Mouse (Mus musculus): ENCODE results near the gene Cxcl1. TPM values are rescaled to one million over a fixed set of nuclear protein-coding genes. Genes with fewer than 3 reads are reported as not detected.
A peak's percentile ranks its signal among the peaks of the same experiment; 100 is the strongest.

Gene Cxcl1
- polyA plus RNA-seq, 2 experiments = 1.8 to 2.3 TPM

DNA sequence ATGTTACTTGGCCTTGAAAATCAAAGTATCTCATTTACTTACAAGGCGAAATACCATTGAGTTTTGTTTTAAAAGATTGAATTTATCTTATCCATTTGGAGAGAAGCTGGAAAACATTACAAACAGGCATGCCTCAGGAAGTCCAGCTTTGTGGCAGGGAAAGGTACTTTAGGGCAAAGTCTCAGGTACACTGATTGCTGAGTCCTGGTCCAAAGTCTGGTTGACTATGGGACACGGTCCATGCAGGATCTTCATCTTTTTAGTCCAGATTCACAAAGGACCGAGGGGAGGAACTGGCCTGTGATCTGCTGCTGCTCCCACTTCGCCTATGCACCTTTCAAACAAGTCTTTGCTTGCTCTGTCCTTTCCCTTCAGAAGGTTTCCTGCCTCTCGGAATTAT is 8.3 kb downstream of the Cxcl1 start:
- 73% methylated on average over 5 of the region's 5 CpGs for WGBS
- Histone ChIP-seq H3K4me2 (replicated peaks; ENCODE audit: low read depth, low read length, severe bottlenecking) (no peak overlapping the region), H3K9me3 (ENCODE audit: control insufficient read depth, low read length) (no peaks in the 10 kb centered on the region), H3K4me3 (replicated peaks; ENCODE audit: low read length) (no peak overlapping the region), H3K4me1 (ENCODE audit: control insufficient read depth, insufficient read depth, low read length) (peaks cover 18% of the 10 kb centered on the region), H3K36me3 (ENCODE audit: control insufficient read depth, insufficient read depth, low read length) (no peaks in the 10 kb centered on the region), H3K27me3 (ENCODE audit: control insufficient read depth, insufficient read depth, low read length) (peaks cover 12% of the 10 kb centered on the region; the same call in 1 of the 2 replicates), H3K9ac (ENCODE audit: low read depth, low read length, severe bottlenecking) (no peak overlapping the region), H3K27ac (replicated peaks; ENCODE audit: low read depth, low read length) (no peak overlapping the region)
- DNase-seq (ENCODE audit: low spot score) (no peak), ATAC-seq (ENCODE audit: low FRiP score, low read depth) (no peak)
- no peak for TF ChIP-seq POLR2A (IDR thresholded peaks at IDR 0.05; ENCODE audit: borderline replicate concordance, extremely low read depth, insufficient read depth, insufficient read length)

DNA sequence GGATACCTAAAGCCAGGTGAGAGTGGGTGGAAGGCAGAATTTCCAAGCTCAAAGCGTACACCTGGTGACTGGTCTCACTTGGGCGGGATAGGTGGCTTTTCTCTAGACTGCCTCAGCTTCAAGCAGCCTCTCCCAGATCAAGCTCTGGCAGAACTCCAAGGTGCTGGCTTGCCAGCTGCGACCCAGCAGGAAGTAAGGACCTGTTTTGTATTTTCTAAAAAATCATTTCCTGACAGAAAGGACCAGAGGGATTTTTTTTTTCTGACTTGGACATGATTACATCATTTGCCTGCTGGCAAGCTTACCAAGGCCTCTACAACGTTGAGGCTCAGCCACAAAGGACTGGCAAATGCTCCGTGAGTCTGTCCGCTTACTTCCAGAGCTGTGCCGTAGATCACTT is 9.1 kb downstream of the Cxcl1 start:
- no peaks in the 10 kb centered on the region for H3K9me3 ChIP-seq (ENCODE audit: control insufficient read depth, low read length)
- whole genome bisulfite sequencing = 21% methylated on average over 7 of the region's 7 CpGs
- no peak overlapping the region for H3K4me3 ChIP-seq (replicated peaks; ENCODE audit: low read length)
- ATAC-seq (ENCODE audit: low FRiP score, low read depth) = no peak
- no peaks in the 10 kb centered on the region for H3K36me3 ChIP-seq (ENCODE audit: control insufficient read depth, insufficient read depth, low read length)
- DNase-seq (ENCODE audit: low spot score) = peak; percentile 80
- H3K4me1 ChIP-seq (ENCODE audit: control insufficient read depth, insufficient read depth, low read length) = peaks cover 18% of the 10 kb centered on the region
- peaks cover 20% of the 10 kb centered on the region; the same call in 1 of the 2 replicates for H3K27me3 ChIP-seq (ENCODE audit: control insufficient read depth, insufficient read depth, low read length)
- H3K27ac ChIP-seq (replicated peaks; ENCODE audit: low read depth, low read length) = no peak overlapping the region
- no peak for TF ChIP-seq POLR2A (IDR thresholded peaks at IDR 0.05; ENCODE audit: borderline replicate concordance, extremely low read depth, insufficient read depth, insufficient read length)
- 0 out of 2 replicates have a peak overlapping the region, but pooled peaks have one; percentile 10 for H3K4me2 ChIP-seq (replicated peaks; ENCODE audit: low read depth, low read length, severe bottlenecking)
- H3K9ac ChIP-seq (ENCODE audit: low read depth, low read length, severe bottlenecking) = no peak overlapping the region

DNA sequence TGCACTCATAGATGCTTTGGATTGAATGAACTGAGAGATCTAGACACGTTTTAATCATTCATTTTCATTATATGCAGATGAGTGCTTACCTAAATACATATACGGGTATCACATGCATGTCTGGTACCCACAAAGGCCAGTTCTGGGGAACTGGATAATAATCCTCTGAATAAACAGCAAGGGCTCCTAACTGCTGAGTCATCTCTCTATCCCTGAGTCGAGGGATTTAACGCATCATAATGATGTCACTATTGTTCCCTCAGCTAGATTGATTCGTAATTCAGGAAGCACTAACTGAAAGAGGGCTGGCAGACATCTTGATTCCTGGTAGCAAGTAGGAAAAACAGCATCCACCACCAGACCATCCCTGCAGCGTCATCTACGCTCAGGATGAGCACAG is 9.6 kb downstream of the Cxcl1 start:
- Histone ChIP-seq H3K27ac (replicated peaks; ENCODE audit: low read depth, low read length) (no peak overlapping the region), H3K4me2 (replicated peaks; ENCODE audit: low read depth, low read length, severe bottlenecking) (no peak overlapping the region), H3K27me3 (ENCODE audit: control insufficient read depth, insufficient read depth, low read length) (peaks cover 20% of the 10 kb centered on the region; the same call in 1 of the 2 replicates), H3K4me3 (replicated peaks; ENCODE audit: low read length) (no peak overlapping the region), H3K4me1 (ENCODE audit: control insufficient read depth, insufficient read depth, low read length) (peaks cover 18% of the 10 kb centered on the region), H3K36me3 (ENCODE audit: control insufficient read depth, insufficient read depth, low read length) (no peaks in the 10 kb centered on the region), H3K9me3 (ENCODE audit: control insufficient read depth, low read length) (no peaks in the 10 kb centered on the region), H3K9ac (ENCODE audit: low read depth, low read length, severe bottlenecking) (no peak overlapping the region)
- TF ChIP-seq POLR2A (IDR thresholded peaks at IDR 0.05; ENCODE audit: borderline replicate concordance, extremely low read depth, insufficient read depth, insufficient read length) = no peak
- no peak for DNase-seq (ENCODE audit: low spot score)
- WGBS = 70% methylated on average over 7 of the region's 7 CpGs
- no peak for ATAC-seq (ENCODE audit: low FRiP score, low read depth)

DNA sequence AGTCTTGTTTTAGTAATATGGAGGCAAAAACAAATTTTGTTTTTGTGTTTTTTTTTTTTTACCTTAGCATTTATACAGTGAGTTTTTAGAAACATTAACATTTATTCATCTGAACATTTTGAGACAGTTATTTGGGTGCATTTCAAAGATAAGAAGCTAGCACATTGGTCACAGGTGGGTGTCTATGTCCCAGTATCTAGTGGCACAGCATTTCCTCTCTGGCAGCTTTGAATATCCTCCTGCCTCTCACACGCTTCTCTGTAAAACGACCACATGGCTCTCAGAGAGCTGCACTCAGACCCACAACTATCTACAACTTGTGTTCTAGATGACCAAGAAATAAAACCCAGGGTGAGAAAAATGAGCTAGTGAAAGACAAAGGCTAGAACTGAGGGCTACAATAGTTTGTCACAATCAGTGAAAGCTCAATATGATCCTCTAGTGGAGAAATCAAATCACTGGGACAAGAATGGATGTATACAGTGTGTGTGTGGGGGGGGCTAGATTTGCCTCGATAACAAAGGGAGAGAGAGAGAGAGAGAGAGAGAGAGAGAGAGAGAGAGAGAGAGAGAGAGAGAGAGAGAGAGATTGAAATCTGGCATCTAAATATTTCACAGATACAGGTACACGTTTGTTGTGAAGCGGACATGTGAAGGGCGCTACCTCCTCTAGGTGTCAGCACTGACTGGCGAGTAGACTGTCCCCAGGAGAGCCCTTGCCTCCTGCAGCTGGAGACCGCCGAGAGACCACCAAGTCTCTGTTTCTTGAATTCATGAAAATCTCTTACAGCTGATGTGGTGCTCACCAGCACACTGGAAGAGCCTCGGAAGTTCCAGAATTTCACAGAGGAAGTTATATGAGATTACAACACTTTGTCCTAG is 11.6 kb downstream of the Cxcl1 start:
- Histone ChIP-seq H3K4me3 (replicated peaks; ENCODE audit: low read length) (peak overlapping the region; percentile 29), H3K9me3 (ENCODE audit: control insufficient read depth, low read length) (no peaks in the 10 kb centered on the region), H3K27me3 (ENCODE audit: control insufficient read depth, insufficient read depth, low read length) (peaks cover 20% of the 10 kb centered on the region; the same call in 1 of the 2 replicates), H3K36me3 (ENCODE audit: control insufficient read depth, insufficient read depth, low read length) (no peaks in the 10 kb centered on the region), H3K9ac (ENCODE audit: low read depth, low read length, severe bottlenecking) (no peak overlapping the region), H3K4me1 (ENCODE audit: control insufficient read depth, insufficient read depth, low read length) (peaks cover 18% of the 10 kb centered on the region), H3K4me2 (replicated peaks; ENCODE audit: low read depth, low read length, severe bottlenecking) (peak overlapping the region; percentile 61), H3K27ac (replicated peaks; ENCODE audit: low read depth, low read length) (no peak overlapping the region)
- 7% methylated on average over 10 of the region's 10 CpGs for WGBS
- TF ChIP-seq POLR2A (IDR thresholded peaks at IDR 0.05; ENCODE audit: borderline replicate concordance, extremely low read depth, insufficient read depth, insufficient read length) = no peak
- ATAC-seq (ENCODE audit: low FRiP score, low read depth) (no peak), DNase-seq (ENCODE audit: low spot score) (no peak)

DNA sequence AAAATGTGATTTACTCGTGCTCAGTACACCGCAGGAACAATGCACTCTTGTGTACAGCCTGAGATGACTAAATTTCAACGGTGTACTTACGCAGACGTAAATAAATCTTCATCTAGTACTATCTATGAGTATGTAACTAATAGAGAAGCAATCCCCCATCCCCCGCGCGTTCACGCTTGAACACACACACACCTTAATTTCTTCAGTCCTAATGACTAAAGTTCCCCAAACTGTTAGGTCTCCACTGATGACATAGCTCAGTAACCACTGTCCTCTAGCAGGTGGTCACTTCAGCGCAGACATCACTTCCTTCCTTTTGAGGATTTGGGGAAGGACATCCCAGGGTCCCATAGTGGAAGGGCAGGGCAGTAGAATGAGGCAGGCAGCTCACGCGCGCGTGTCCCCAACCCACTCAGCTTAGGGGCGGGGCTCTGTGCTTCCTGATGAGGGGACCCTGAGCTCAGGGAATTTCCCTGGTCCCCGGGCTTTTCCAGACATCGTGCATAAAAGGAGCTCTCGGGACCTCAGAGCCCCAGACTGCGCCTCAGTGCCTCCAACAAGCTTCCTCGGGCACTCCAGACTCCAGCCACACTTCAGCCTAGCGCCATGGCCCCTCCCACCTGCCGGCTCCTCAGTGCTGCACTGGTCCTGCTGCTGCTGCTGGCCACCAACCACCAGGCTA is 12.4 kb downstream of the Cxcl1 start, which contains the start of gene Cxcl2:
TSS of gene Cxcl2 (plus strand) at position 533 of the 682 bp plus-strand sequence.
- Histone ChIP-seq H3K9ac (ENCODE audit: low read depth, low read length, severe bottlenecking) (no peak within 1 kb of the TSS), H3K4me3 (replicated peaks; ENCODE audit: low read length) (peak within 1 kb of the TSS; percentile 29), H3K4me1 (ENCODE audit: control insufficient read depth, insufficient read depth, low read length) (peaks cover 18% of the 10 kb centered on the region), H3K4me2 (replicated peaks; ENCODE audit: low read depth, low read length, severe bottlenecking) (peak within 1 kb of the TSS; percentile 61), H3K27me3 (ENCODE audit: control insufficient read depth, insufficient read depth, low read length) (peaks cover 20% of the 10 kb centered on the region; the same call in 1 of the 2 replicates), H3K27ac (replicated peaks; ENCODE audit: low read depth, low read length) (no peak within 1 kb of the TSS), H3K9me3 (ENCODE audit: control insufficient read depth, low read length) (no peaks in the 10 kb centered on the region), H3K36me3 (ENCODE audit: control insufficient read depth, insufficient read depth, low read length) (no peaks in the 10 kb centered on the region)
- 12% methylated on average over 21 of the region's 22 CpGs for WGBS
- TF ChIP-seq POLR2A (IDR thresholded peaks at IDR 0.05; ENCODE audit: borderline replicate concordance, extremely low read depth, insufficient read depth, insufficient read length) = no peak
- DNase-seq (ENCODE audit: low spot score) (no peak), ATAC-seq (ENCODE audit: low FRiP score, low read depth) (no peak)

All from limb, embryonic 14.5 days (tissue).